Mouse (Mus musculus): ENCODE measurements at regions not wholly inside any gene's neighbourhood (a gene's known extent, or its start where the extent isn't known, plus 50 kb on each side); places are given as distances from the start of the nearest gene placed in this dataset.

GRCm38 (mm10) chr1:146983433-146984186 lies 489.1 kb downstream of the Brinp3 start:
- Histone ChIP-seq H3K4me3 (ENCODE audit: insufficient read depth in 1 of 2, low read depth in 1 of 2, low read length in 2 of 2, poor library complexity in 1 of 2, severe bottlenecking in 1 of 2) (no peak overlapping the region), H3K36me3 (ENCODE audit: control insufficient read depth, insufficient read depth, low read length, poor library complexity, severe bottlenecking) (no peaks in the 10 kb centered on the region), H3K27ac (ENCODE audit: insufficient read depth, low read depth, low read length, poor library complexity, severe bottlenecking) (no peak overlapping the region), H3K9ac (ENCODE audit: insufficient read depth, low read depth, low read length, poor library complexity, severe bottlenecking) (no peak overlapping the region), H3K4me1 (ENCODE audit: control insufficient read depth in 2 of 2, insufficient read depth in 2 of 2, low read length in 2 of 2, poor library complexity in 1 of 2) (no peaks in the 10 kb centered on the region), H3K9me3 (ENCODE audit: control insufficient read depth, insufficient read depth, low read depth, low read length) (no peaks in the 10 kb centered on the region)
- TF ChIP-seq ZNF384 (IDR thresholded peaks at IDR 0.05; ENCODE audit: low read depth, low read length) = no peak
- no peak for DNase-seq (ENCODE audit: low read depth, low spot score)
- in situ Hi-C loops (cut with MboI; ENCODE audit: low sequenced_read_pairs in 2 of 2, unreplicated experiment in 2 of 2) = no loop called here

DNA sequence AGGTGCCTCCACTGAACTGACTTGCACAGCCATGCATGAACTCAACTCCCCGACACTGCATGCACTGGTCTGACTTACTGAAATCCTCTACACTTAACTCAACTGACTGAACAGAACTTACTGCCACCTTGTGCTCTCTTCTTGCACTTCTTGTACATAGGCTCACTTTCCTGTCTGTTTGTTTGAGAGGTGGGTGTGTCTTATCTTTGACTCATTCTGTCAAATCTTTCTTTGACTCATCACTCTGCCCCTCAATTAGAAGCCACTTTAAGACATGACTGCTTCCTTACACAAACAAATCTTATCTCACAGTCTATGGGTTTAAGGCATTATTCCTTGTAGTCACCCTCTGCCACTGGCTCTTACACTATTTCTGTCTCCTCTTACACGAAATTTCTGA lies 505.5 kb downstream of the Brinp3 start:
- Histone ChIP-seq H3K27ac (ENCODE audit: insufficient read depth, low read depth, low read length, poor library complexity, severe bottlenecking) (no peak overlapping the region), H3K36me3 (ENCODE audit: control insufficient read depth, insufficient read depth, low read length, poor library complexity, severe bottlenecking) (no peaks in the 10 kb centered on the region), H3K4me1 (ENCODE audit: control insufficient read depth in 2 of 2, insufficient read depth in 2 of 2, low read length in 2 of 2, poor library complexity in 1 of 2) (no peaks in the 10 kb centered on the region), H3K9ac (ENCODE audit: insufficient read depth, low read depth, low read length, poor library complexity, severe bottlenecking) (no peak overlapping the region), H3K9me3 (ENCODE audit: control insufficient read depth, insufficient read depth, low read depth, low read length) (no peaks in the 10 kb centered on the region), H3K4me3 (ENCODE audit: insufficient read depth in 1 of 2, low read depth in 1 of 2, low read length in 2 of 2, poor library complexity in 1 of 2, severe bottlenecking in 1 of 2) (no peak overlapping the region)
- DNase-seq (ENCODE audit: low read depth, low spot score) = no peak
- TF ChIP-seq MAFK (IDR thresholded peaks at IDR 0.05; ENCODE audit: insufficient read depth, low read depth, low read length) = no peak
- TF ChIP-seq HCFC1 (IDR thresholded peaks at IDR 0.05; ENCODE audit: borderline replicate concordance, insufficient read depth, low read length) = no peak
- in situ Hi-C loops (cut with MboI; ENCODE audit: low sequenced_read_pairs in 2 of 2, unreplicated experiment in 2 of 2) = no loop called here

DNA sequence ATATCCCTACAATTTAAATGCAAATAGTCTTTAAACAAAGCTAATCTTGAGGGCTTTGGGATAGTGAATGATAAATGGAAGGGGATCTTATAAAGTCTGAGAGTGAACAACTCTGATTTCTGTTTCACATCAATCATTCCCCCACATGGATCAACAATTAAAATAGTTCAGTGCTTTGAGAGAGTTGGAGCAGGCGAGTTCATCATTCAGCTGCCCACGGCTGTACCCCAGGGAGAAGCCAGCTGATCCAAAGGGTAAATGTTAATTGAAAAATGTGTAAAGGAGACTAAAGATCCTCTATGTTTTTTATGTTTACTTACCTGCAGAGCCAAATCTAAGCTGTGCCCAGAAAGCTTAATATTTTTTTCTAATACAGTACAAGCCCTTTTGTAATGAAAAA lies 553.2 kb downstream of the Brinp3 start:
- Histone ChIP-seq H3K27ac (ENCODE audit: insufficient read depth, low read depth, low read length, poor library complexity, severe bottlenecking) (no peak overlapping the region), H3K4me3 (ENCODE audit: insufficient read depth in 1 of 2, low read depth in 1 of 2, low read length in 2 of 2, poor library complexity in 1 of 2, severe bottlenecking in 1 of 2) (no peak overlapping the region), H3K9ac (ENCODE audit: insufficient read depth, low read depth, low read length, poor library complexity, severe bottlenecking) (no peak overlapping the region), H3K36me3 (ENCODE audit: control insufficient read depth, insufficient read depth, low read length, poor library complexity, severe bottlenecking) (no peaks in the 10 kb centered on the region), H3K4me1 (ENCODE audit: control insufficient read depth in 2 of 2, insufficient read depth in 2 of 2, low read length in 2 of 2, poor library complexity in 1 of 2) (no peaks in the 10 kb centered on the region), H3K9me3 (ENCODE audit: control insufficient read depth, insufficient read depth, low read depth, low read length) (no peaks in the 10 kb centered on the region)
- TF ChIP-seq CHD2 (IDR thresholded peaks at IDR 0.05; ENCODE audit: low read depth, low read length) (no peak), ZNF384 (IDR thresholded peaks at IDR 0.05; ENCODE audit: low read depth, low read length) (no peak), ZC3H11A (IDR thresholded peaks at IDR 0.05; ENCODE audit: borderline replicate concordance, low read depth, low read length) (no peak), HCFC1 (IDR thresholded peaks at IDR 0.05; ENCODE audit: borderline replicate concordance, insufficient read depth, low read length) (no peak)
- in situ Hi-C loops (cut with MboI; ENCODE audit: low sequenced_read_pairs in 2 of 2, unreplicated experiment in 2 of 2) = no loop called here
- DNase-seq (ENCODE audit: low read depth, low spot score) = no peak

- TF ChIP-seq HCFC1 (IDR thresholded peaks at IDR 0.05; ENCODE audit: borderline replicate concordance, insufficient read depth, low read length) (no peak), ZC3H11A (IDR thresholded peaks at IDR 0.05; ENCODE audit: borderline replicate concordance, low read depth, low read length) (no peak), MAFK (IDR thresholded peaks at IDR 0.05; ENCODE audit: insufficient read depth, low read depth, low read length) (no peak), ZNF384 (IDR thresholded peaks at IDR 0.05; ENCODE audit: low read depth, low read length) (no peak), CHD2 (IDR thresholded peaks at IDR 0.05; ENCODE audit: low read depth, low read length) (no peak)
- Histone ChIP-seq H3K9me3 (ENCODE audit: control insufficient read depth, insufficient read depth, low read depth, low read length) (no peaks in the 10 kb centered on the region), H3K9ac (ENCODE audit: insufficient read depth, low read depth, low read length, poor library complexity, severe bottlenecking) (no peak overlapping the region), H3K36me3 (ENCODE audit: control insufficient read depth, insufficient read depth, low read length, poor library complexity, severe bottlenecking) (no peaks in the 10 kb centered on the region), H3K27ac (ENCODE audit: insufficient read depth, low read depth, low read length, poor library complexity, severe bottlenecking) (no peak overlapping the region), H3K4me1 (ENCODE audit: control insufficient read depth in 2 of 2, insufficient read depth in 2 of 2, low read length in 2 of 2, poor library complexity in 1 of 2) (no peaks in the 10 kb centered on the region), H3K4me3 (ENCODE audit: insufficient read depth in 1 of 2, low read depth in 1 of 2, low read length in 2 of 2, poor library complexity in 1 of 2, severe bottlenecking in 1 of 2) (no peak overlapping the region)
- in situ Hi-C loops (cut with MboI; ENCODE audit: low sequenced_read_pairs in 2 of 2, unreplicated experiment in 2 of 2) = no loop called here
- DNase-seq (ENCODE audit: low read depth, low spot score) = no peak
These were observed 563.9 kb downstream of the Brinp3 start for GRCm38 (mm10) chr1:147058504-147058903.

DNA sequence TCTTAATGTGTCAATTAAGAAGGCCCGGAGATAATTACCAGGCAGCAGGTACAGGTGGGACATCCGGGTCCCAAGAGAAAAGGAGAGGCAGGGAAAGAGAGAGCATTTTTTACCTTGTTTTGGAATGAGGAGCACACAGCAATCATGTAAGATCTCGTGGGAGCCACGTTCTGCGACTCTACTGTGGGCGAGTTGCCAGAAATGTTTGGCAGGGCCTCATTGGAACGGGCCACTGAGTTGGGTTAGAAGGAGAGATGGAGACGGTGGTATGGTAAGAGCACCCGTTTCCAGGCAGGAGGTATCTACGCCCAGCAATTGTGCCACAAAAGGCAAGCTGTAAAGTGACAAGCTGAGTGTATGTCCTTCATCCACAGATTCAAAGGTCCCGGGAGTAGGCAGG lies 579.6 kb downstream of the Brinp3 start:
- Histone ChIP-seq H3K9me3 (ENCODE audit: control insufficient read depth, insufficient read depth, low read depth, low read length) (no peaks in the 10 kb centered on the region), H3K4me1 (ENCODE audit: control insufficient read depth in 2 of 2, insufficient read depth in 2 of 2, low read length in 2 of 2, poor library complexity in 1 of 2) (no peaks in the 10 kb centered on the region), H3K36me3 (ENCODE audit: control insufficient read depth, insufficient read depth, low read length, poor library complexity, severe bottlenecking) (no peaks in the 10 kb centered on the region), H3K9ac (ENCODE audit: insufficient read depth, low read depth, low read length, poor library complexity, severe bottlenecking) (no peak overlapping the region), H3K4me3 (ENCODE audit: insufficient read depth in 1 of 2, low read depth in 1 of 2, low read length in 2 of 2, poor library complexity in 1 of 2, severe bottlenecking in 1 of 2) (no peak overlapping the region), H3K27ac (ENCODE audit: insufficient read depth, low read depth, low read length, poor library complexity, severe bottlenecking) (no peak overlapping the region)
- no peak for TF ChIP-seq CHD2 (IDR thresholded peaks at IDR 0.05; ENCODE audit: low read depth, low read length)
- TF ChIP-seq ZC3H11A (IDR thresholded peaks at IDR 0.05; ENCODE audit: borderline replicate concordance, low read depth, low read length) = no peak
- no peak for TF ChIP-seq HCFC1 (IDR thresholded peaks at IDR 0.05; ENCODE audit: borderline replicate concordance, insufficient read depth, low read length)
- no peak for TF ChIP-seq MAFK (IDR thresholded peaks at IDR 0.05; ENCODE audit: insufficient read depth, low read depth, low read length)
- TF ChIP-seq ZNF384 (IDR thresholded peaks at IDR 0.05; ENCODE audit: low read depth, low read length) = no peak
- in situ Hi-C loops (cut with MboI; ENCODE audit: low sequenced_read_pairs in 2 of 2, unreplicated experiment in 2 of 2) = no loop called here
- no peak for DNase-seq (ENCODE audit: low read depth, low spot score)

All from ES-E14 (cell line).